In genomic region chr7:139224725-139225124, GRCm38 (mm10) we compare ENCODE assay signal across 10 mouse cellular contexts. TPM values are rescaled to one million over a fixed set of nuclear protein-coding genes. Genes with fewer than 3 reads are reported as not detected.
A peak's percentile ranks its signal among the peaks of the same experiment; 100 is the strongest.
DNase-seq lines count a peak whose midpoint lies in the region; ATAC-seq and TF ChIP-seq lines count a peak whose summit lies in the region.
"Had no signal": no experiment of that assay in that cellular context is flagged by ENCODE, and none has a peak within 500 bp of the region (broad histone marks: within the 10 kb centered on the region; RNA-seq: fewer than 3 reads in every experiment).

No protein-coding gene starts in this region.

- H3K27me3 ChIP-seq in spleen, adult 2 months (ENCODE audit: control insufficient read depth, insufficient read depth, low read length), result no peaks in the 10 kb centered on the region
- H3K27me3 ChIP-seq in lung, embryonic 16.5 days (ENCODE audit: control insufficient read depth, insufficient read depth, low read depth, low read length), result no peaks in the 10 kb centered on the region
- H3K27me3 ChIP-seq: Patski had no signal

- ATAC-seq in lung, embryonic 16.5 days (ENCODE audit: low read depth), result 0 out of 2 replicates have a peak, but pooled peaks have one; percentile 24
- ATAC-seq: Patski had no signal

- no peaks in the 10 kb centered on the region for H3K9me3 ChIP-seq in lung, embryonic 16.5 days (ENCODE audit: control insufficient read depth, low read length)

- 6% methylated on average over 8 of the region's 8 CpGs for WGBS in spleen, adult 2 months
- WGBS in lung, embryonic 16.5 days, result 32% methylated on average over 8 of the region's 8 CpGs

- no peak for TF ChIP-seq POLR2A in spleen, adult 2 months (IDR thresholded peaks at IDR 0.05; ENCODE audit: low read depth, low read length)

- H3K9ac ChIP-seq in lung, embryonic 16.5 days (ENCODE audit: low read length), result no peak overlapping the region

- no peak overlapping the region for H3K4me2 ChIP-seq in lung, embryonic 16.5 days (ENCODE audit: low read depth, low read length)

- TF ChIP-seq CTCF in spleen, adult 2 months (IDR thresholded peaks at IDR 0.05; ENCODE audit: extremely low read depth, insufficient read depth, insufficient read length, insufficient replicate concordance), result no peak

- H3K4me1 ChIP-seq in spleen, adult 2 months (ENCODE audit: control insufficient read depth, insufficient read depth, insufficient read length), result peaks cover 7% of the 10 kb centered on the region; the same call in 1 of the 2 replicates
- H3K4me1 ChIP-seq in lung, embryonic 16.5 days (replicated peaks; ENCODE audit: control insufficient read depth, insufficient read depth, low read length), result peaks cover 16% of the 10 kb centered on the region

- H3K4me3 ChIP-seq in spleen, adult 2 months (ENCODE audit: extremely low read depth, insufficient read depth, insufficient read length), result no peak overlapping the region
- H3K4me3 ChIP-seq in lung, embryonic 16.5 days (ENCODE audit: low read length), result no peak overlapping the region

- peak in 1 of 2 experiments; percentile 33 for DNase-seq in spleen, adult 2 months (ENCODE audit: low read depth in 1 of 2, low spot score in 2 of 2)
- DNase-seq in spleen, adult 18-20 months, result no peak
- DNase-seq in heart, postnatal 4 days, result peak; percentile 55
- peak; percentile 74 for DNase-seq in thymus, postnatal 25 days
- no peak for DNase-seq in MN1 (ENCODE audit: low spot score)
- DNase-seq in urinary bladder, postnatal 25 days (ENCODE audit: low spot score), result no peak
- no peak for DNase-seq in right cerebral cortex, adult 2 months (ENCODE audit: low spot score in 2 of 2)
- DNase-seq: cerebellum, postnatal 14 days had no signal

- no peaks in the 10 kb centered on the region for H3K36me3 ChIP-seq in spleen, adult 2 months (ENCODE audit: control insufficient read depth, insufficient read depth, low read length)
- no peaks in the 10 kb centered on the region for H3K36me3 ChIP-seq in lung, embryonic 16.5 days (ENCODE audit: control insufficient read depth, insufficient read depth, low read length)

- peak overlapping the region; percentile 62 for H3K27ac ChIP-seq in spleen, adult 2 months (ENCODE audit: insufficient read depth, low read length)
- peak overlapping the region; percentile 15; the same call in 1 of the 2 replicates for H3K27ac ChIP-seq in lung, embryonic 16.5 days (ENCODE audit: low read length)

RNA-seq across cellular contexts. Expression of gene Stk32c, which starts 11.6 kb away (rescaled TPM):
- polyA plus RNA-seq in spleen, adult 2 months (2012; rRNA removed), result 7.5 and 9.4 TPM in 2 replicates
- total RNA-seq in heart, postnatal 4 days (2021), result 1 to 10 TPM; 3.3 to 3.4 TPM
- polyA plus RNA-seq in lung, embryonic 16.5 days (2015; fragmentation: Nextera tagmentation; extraction: Ambion mirVana), result 0.18 TPM in 1 of 2 replicates, not detected in the other

RNA-seq across cellular contexts. Expression of gene Lrrc27, which starts 11.9 kb away (rescaled TPM):
- polyA plus RNA-seq in spleen, adult 2 months (2012; rRNA removed), result 1.8 and 2.3 TPM in 2 replicates
- 1 to 10 TPM; 3.4 to 5.0 TPM for total RNA-seq in heart, postnatal 4 days (2021)
- 3.3 and 4.3 TPM in 2 replicates for polyA plus RNA-seq in lung, embryonic 16.5 days (2015; fragmentation: Nextera tagmentation; extraction: Ambion mirVana)

RNA-seq across cellular contexts. Expression of gene Pwwp2b, which starts 23.6 kb away (rescaled TPM):
- polyA plus RNA-seq in spleen, adult 2 months (2012; rRNA removed), result 6.4 and 7.6 TPM in 2 replicates
- 1 to 10 TPM; 7.9 to 9.3 TPM for total RNA-seq in heart, postnatal 4 days (2021)
- polyA plus RNA-seq in lung, embryonic 16.5 days (2015; fragmentation: Nextera tagmentation; extraction: Ambion mirVana), result 14.8 and 16.8 TPM in 2 replicates

Comparison
In these comparisons a context has a peak if more than half of its experiments do, and no peak if none do; other contexts are left out.
1. DNase-seq: peak in heart, postnatal 4 days (single experiment) and thymus, postnatal 25 days (single experiment); none in spleen, adult 18-20 months (0 of 2), MN1 (single experiment), urinary bladder, postnatal 25 days (single experiment) and right cerebral cortex, adult 2 months (0 of 2).